ENCODE assay signal across 20 mouse cellular contexts in the genomic region with DNA sequence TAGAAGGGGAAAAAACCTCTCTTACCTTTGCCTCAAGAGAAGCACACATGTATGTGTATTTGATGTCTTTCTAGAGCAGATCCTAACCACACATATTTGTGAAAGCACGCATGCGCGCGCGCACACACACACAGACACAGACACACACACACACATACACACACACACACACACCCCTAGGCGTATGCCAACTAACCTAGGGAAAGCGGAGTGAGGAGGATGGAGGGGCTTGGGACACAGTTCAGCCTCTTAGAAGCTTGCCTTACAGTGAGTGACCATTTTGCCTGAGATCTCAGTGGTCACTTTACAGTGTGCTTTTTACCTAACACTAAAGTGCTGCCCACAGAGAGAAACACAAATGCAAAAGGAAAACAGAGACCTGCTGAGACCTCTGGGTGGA. TPM values are rescaled to one million over a fixed set of nuclear protein-coding genes. Genes with fewer than 3 reads are reported as not detected.
A peak's percentile ranks its signal among the peaks of the same experiment; 100 is the strongest.
DNase-seq lines count a peak whose midpoint lies in the region; ATAC-seq and TF ChIP-seq lines count a peak whose summit lies in the region.
"Had no signal": no experiment of that assay in that cellular context is flagged by ENCODE, and none has a peak within 500 bp of the region (broad histone marks: within the 10 kb centered on the region; RNA-seq: fewer than 3 reads in every experiment).

No protein-coding gene starts in this region.

- no peak for ATAC-seq in heart, embryonic 14.5 days (ENCODE audit: insufficient number of reproducible peaks, insufficient read depth, low FRiP score, low read depth)
- ATAC-seq: forebrain, postnatal 0 days; hindbrain, postnatal 0 days had no signal

- H3K27me3 ChIP-seq in heart, embryonic 10.5 days (ENCODE audit: insufficient read depth, poor library complexity, severe bottlenecking): peaks cover 9% of the 10 kb centered on the region
- no peaks in the 10 kb centered on the region for H3K27me3 ChIP-seq in heart, embryonic 14.5 days (ENCODE audit: control insufficient read depth, insufficient read depth, low read length)
- peaks cover 33% of the 10 kb centered on the region for H3K27me3 ChIP-seq in E14TG2a.4 (ENCODE audit: insufficient read depth, low read length)
- no peaks in the 10 kb centered on the region for H3K27me3 ChIP-seq in myocyte (ENCODE audit: control insufficient read depth, insufficient read depth, insufficient read length)

- no peak overlapping the region for H3ac ChIP-seq in myocyte (ENCODE audit: control insufficient read depth, insufficient read length)

- H3K36me3 ChIP-seq in heart, embryonic 10.5 days: peaks cover 26% of the 10 kb centered on the region
- peaks cover 25% of the 10 kb centered on the region for H3K36me3 ChIP-seq in heart, embryonic 14.5 days (ENCODE audit: control insufficient read depth, insufficient read depth, low read length)
- H3K36me3 ChIP-seq in E14TG2a.4 (ENCODE audit: insufficient read depth, low read length) (no peaks in the 10 kb centered on the region), myocyte (ENCODE audit: control insufficient read depth, insufficient read depth) (no peaks in the 10 kb centered on the region)
- H3K36me3 ChIP-seq: embryonic facial prominence, embryonic 10.5 days; G1E; hindbrain, embryonic 13.5 days had no signal

- WGBS in heart, embryonic 10.5 days: 92% methylated on average over 7 of the region's 7 CpGs
- WGBS in heart, embryonic 14.5 days: 91% methylated on average over 7 of the region's 7 CpGs

- H3K4me3 ChIP-seq in heart, embryonic 10.5 days: no peak overlapping the region
- no peak overlapping the region for H3K4me3 ChIP-seq in heart, embryonic 14.5 days (ENCODE audit: control insufficient read depth in 1 of 2, insufficient read depth in 1 of 2, low read depth in 1 of 2, low read length in 2 of 2)
- H3K4me3 ChIP-seq in E14TG2a.4 (replicated peaks; ENCODE audit: low read length) (peak overlapping the region; percentile 89; the same call in 1 of the 2 replicates), myocyte (no peak overlapping the region)
- H3K4me3 ChIP-seq: forebrain, embryonic 13.5 days; hindbrain, embryonic 13.5 days had no signal

- no peak for TF ChIP-seq CTCF in E14TG2a.4 (conservative IDR thresholded peaks at IDR 0.05; ENCODE audit: low read length)

- H3K4me2 ChIP-seq in heart, embryonic 14.5 days (ENCODE audit: low read length): peak overlapping the region; percentile 91; the same call in 1 of the 2 replicates
- peak overlapping the region; percentile 84 for H3K4me2 ChIP-seq in myocyte (ENCODE audit: low read depth)
- H3K4me2 ChIP-seq: forebrain, embryonic 13.5 days; hindbrain, embryonic 13.5 days had no signal

- H3K9ac ChIP-seq in heart, embryonic 14.5 days (ENCODE audit: low read length): peak overlapping the region; percentile 92
- H3K9ac ChIP-seq: forebrain, embryonic 13.5 days; hindbrain, embryonic 13.5 days had no signal

- H3K79me2 ChIP-seq in myocyte (ENCODE audit: control insufficient read depth, insufficient read depth): peaks cover 21% of the 10 kb centered on the region

- DNase-seq in heart, embryonic 10.5 days (ENCODE audit: low spot score): no peak
- DNase-seq in heart, adult 9 months (ENCODE audit: low spot score in 2 of 2): no peak
- DNase-seq in heart, adult 11 months: no peak
- DNase-seq: adrenal gland, adult 8-10 months; adrenal gland, postnatal 36 days; cerebellum, postnatal 10 days; forebrain, postnatal 0 days; gastrocnemius, postnatal 36 days; kidney, adult 11 months; kidney, adult 9 months had no signal

- TF ChIP-seq POLR2A in myocyte (IDR thresholded peaks at IDR 0.05; ENCODE audit: insufficient read length, low read depth): peak; percentile 45

- peaks cover 47% of the 10 kb centered on the region for H3K4me1 ChIP-seq in heart, embryonic 10.5 days
- H3K4me1 ChIP-seq in heart, embryonic 14.5 days (ENCODE audit: control insufficient read depth in 2 of 2, insufficient read depth in 2 of 2, low read length in 2 of 2): peaks cover 14 to 27% of the 10 kb centered on the region in 2 experiments
- peaks cover 54% of the 10 kb centered on the region for H3K4me1 ChIP-seq in E14TG2a.4 (replicated peaks; ENCODE audit: low read depth, low read length)

- H3K9me3 ChIP-seq in heart, embryonic 10.5 days: no peaks in the 10 kb centered on the region
- H3K9me3 ChIP-seq in heart, embryonic 14.5 days (ENCODE audit: control insufficient read depth, low read length): no peaks in the 10 kb centered on the region
- H3K9me3 ChIP-seq in E14TG2a.4 (ENCODE audit: low read length): no peaks in the 10 kb centered on the region
- H3K9me3 ChIP-seq: embryonic facial prominence, embryonic 10.5 days; forebrain, embryonic 13.5 days; G1E; hindbrain, embryonic 13.5 days had no signal

- H3K27ac ChIP-seq in heart, embryonic 10.5 days: peak overlapping the region; percentile 94; the same call in 1 of the 2 replicates
- H3K27ac ChIP-seq in heart, embryonic 14.5 days (replicated peaks in 1 of 2; ENCODE audit: control insufficient read depth in 1 of 2, insufficient read depth in 1 of 2, low read depth in 2 of 2, low read length in 2 of 2): peak overlapping the region in 1 of 2 experiments; percentile 99; a peak in 2 of 4 replicates
- H3K27ac ChIP-seq: forebrain, embryonic 13.5 days; hindbrain, embryonic 13.5 days; hindbrain, postnatal 0 days had no signal

TF ChIP-seq in myocyte, 11 proteins besides CTCF, POLR2A, EP300 and RAD21:
- TF ChIP-seq REST (IDR thresholded peaks at IDR 0.05; ENCODE audit: insufficient read depth, insufficient read length) (no peak), E2F4 (IDR thresholded peaks at IDR 0.05; ENCODE audit: insufficient read depth) (no peak), USF1 (IDR thresholded peaks at IDR 0.05; ENCODE audit: low read depth) (no peak), POLR2AphosphoS2 (IDR thresholded peaks at IDR 0.05; ENCODE audit: insufficient read length, low read depth) (peak; percentile 86), MYOD1 (IDR thresholded peaks at IDR 0.05; ENCODE audit: control insufficient read depth in 1 of 3, insufficient read length in 2 of 3, low read depth in 2 of 3) (no peak)

RNA-seq across cellular contexts. Expression of gene Myoz1, which starts 3.3 kb away (rescaled TPM):
- polyA plus RNA-seq in heart, embryonic 10.5 days (2016; fragmentation: Nextera tagmentation; extraction: Ambion mirVana): 22.8 and 30.3 TPM in 2 replicates
- polyA plus RNA-seq in heart, embryonic 14.5 days (2014; fragmentation: Nextera tagmentation; extraction: Ambion mirVana): 18.5 and 20.2 TPM in 2 replicates
- 8.6 TPM for polyA plus RNA-seq in myocyte (2012; fragmentation: generic; extraction: Trizol)
- polyA plus RNA-seq: cerebellum, adult 2 months; forebrain, embryonic 13.5 days; G1E; hindbrain, postnatal 0 days; intestine, embryonic 14.5 days had no signal

RNA-seq across cellular contexts. Expression of gene Synpo2l, which starts 8.5 kb away (rescaled TPM):
- 87.0 and 172 TPM in 2 replicates for polyA plus RNA-seq in heart, embryonic 10.5 days (2016; fragmentation: Nextera tagmentation; extraction: Ambion mirVana)
- polyA plus RNA-seq in heart, embryonic 14.5 days (2014; fragmentation: Nextera tagmentation; extraction: Ambion mirVana): 153 and 172 TPM in 2 replicates
- 165 TPM for polyA plus RNA-seq in myocyte (2012; fragmentation: generic; extraction: Trizol)

RNA-seq across cellular contexts. Expression of gene Sec24c, which starts 14.4 kb away (rescaled TPM):
- 101 and 113 TPM in 2 replicates for polyA plus RNA-seq in heart, embryonic 10.5 days (2016; fragmentation: Nextera tagmentation; extraction: Ambion mirVana)
- polyA plus RNA-seq in heart, embryonic 14.5 days (2014; fragmentation: Nextera tagmentation; extraction: Ambion mirVana): 69.2 and 75.7 TPM in 2 replicates
- polyA plus RNA-seq in myocyte (2012; fragmentation: generic; extraction: Trizol): 68.6 TPM

RNA-seq across cellular contexts. Expression of gene Usp54, which starts 18.8 kb away (rescaled TPM):
- polyA plus RNA-seq in heart, embryonic 10.5 days (2016; fragmentation: Nextera tagmentation; extraction: Ambion mirVana): 7.3 and 7.5 TPM in 2 replicates
- 5.5 and 6.1 TPM in 2 replicates for polyA plus RNA-seq in heart, embryonic 14.5 days (2014; fragmentation: Nextera tagmentation; extraction: Ambion mirVana)
- 2.6 TPM for polyA plus RNA-seq in myocyte (2012; fragmentation: generic; extraction: Trizol)

RNA-seq across cellular contexts. Expression of gene Fut11, which starts 35.1 kb away (rescaled TPM):
- 18.4 and 19.5 TPM in 2 replicates for polyA plus RNA-seq in heart, embryonic 10.5 days (2016; fragmentation: Nextera tagmentation; extraction: Ambion mirVana)
- polyA plus RNA-seq in heart, embryonic 14.5 days (2014; fragmentation: Nextera tagmentation; extraction: Ambion mirVana): 16.5 and 17.8 TPM in 2 replicates
- 7.2 TPM for polyA plus RNA-seq in myocyte (2012; fragmentation: generic; extraction: Trizol)
